Mouse (Mus musculus) left cerebral cortex, adult 2 months (tissue): ENCODE measurements at regions not wholly inside any gene's neighbourhood (a gene's known extent, or its start where the extent isn't known, plus 50 kb on each side); places are given as distances from the start of the nearest gene placed in this dataset.

Experiments used
- DNase-seq, 2 experiments: peaks; one replicate each; pipeline ENCODE4 v3.0.0; 2021 to 2022; ENCODE audit warnings: low spot score in 2 of 2, mixed read lengths in 1 of 2; ENCODE audit errors: extremely low spot score in 1 of 2
- H3K27ac ChIP-seq: fragments of 200-600 bp; 2 replicates; pipeline ENCODE4 v1.8.1; 2022
- H3K4me3 ChIP-seq: fragments of 200-600 bp; 2 replicates; pipeline ENCODE4 v1.8.1; 2022
- CTCF ChIP-seq: fragments of 200-600 bp; IDR thresholded peaks from 2 replicates; pipeline ENCODE4 v1.8.1; 2022; ENCODE audit warnings: antibody characterized with exemption, mild to moderate bottlenecking, moderate library complexity
- intact Hi-C: fragments of 180-260 bp; cut with DNase I; formaldehyde crosslinking; loops from one replicate; pipeline ENCODE4 v1.15.1; 2025

GRCm38 (mm10) chr12:106446876-106447532, 437.0 kb downstream of the Vrk1 start:
- Histone ChIP-seq H3K27ac (no peak overlapping the region), H3K4me3 (no peak overlapping the region)
- no peak for TF ChIP-seq CTCF
- no peak for DNase-seq
- intact Hi-C loops: no loop called here

DNA sequence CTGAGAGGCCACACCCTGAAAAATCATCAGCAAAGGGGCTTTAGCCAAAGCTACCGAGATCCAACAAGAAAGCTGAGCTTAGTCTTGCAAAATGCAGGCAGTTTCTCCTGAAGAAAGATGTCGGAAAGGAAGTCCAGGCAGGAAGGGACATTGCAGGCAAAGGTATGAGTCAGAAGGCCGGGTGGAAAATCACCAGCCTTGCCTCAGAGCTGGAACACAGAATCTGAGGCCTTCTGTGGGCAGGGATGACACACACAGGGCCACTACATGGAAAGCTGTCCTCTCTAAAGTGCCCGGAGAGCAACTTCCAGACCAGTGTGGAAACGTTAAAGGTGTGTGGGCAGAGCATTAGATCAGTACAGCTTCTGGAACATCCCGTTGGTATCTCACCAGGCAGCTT, 438.5 kb downstream of the Vrk1 start:
- TF ChIP-seq CTCF: no peak
- no peak overlapping the region for H3K4me3 ChIP-seq
- DNase-seq: no peak
- intact Hi-C loops: no loop called here
- H3K27ac ChIP-seq: no peak overlapping the region

DNA sequence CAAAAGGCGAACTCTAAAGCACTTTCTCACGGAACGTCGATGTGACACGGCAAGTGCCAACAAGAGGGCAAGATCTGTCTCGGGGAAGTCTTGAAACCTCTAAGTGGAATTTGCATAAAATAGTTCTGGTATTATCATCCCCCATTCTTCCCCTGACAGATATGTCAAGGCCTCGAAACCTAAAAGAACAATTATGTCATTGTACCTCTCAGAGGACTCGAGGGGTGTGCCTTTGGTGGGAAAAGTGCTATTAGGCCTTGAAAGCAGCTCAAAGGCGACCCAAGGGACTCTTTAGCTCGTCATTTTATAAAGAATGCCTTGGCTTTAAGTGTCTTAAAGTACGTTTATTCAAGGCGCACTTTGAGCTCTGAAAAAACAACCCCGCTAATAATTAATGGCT, 443.5 kb downstream of the Vrk1 start:
- intact Hi-C loops: no loop called here
- TF ChIP-seq CTCF: no peak
- no peak overlapping the region for H3K27ac ChIP-seq
- H3K4me3 ChIP-seq: no peak overlapping the region
- no peak for DNase-seq

- intact Hi-C loops: no loop called here
- H3K4me3 ChIP-seq: no peak overlapping the region
- no peak overlapping the region for H3K27ac ChIP-seq
- TF ChIP-seq CTCF: no peak
- no peak for DNase-seq
Measured at GRCm38 (mm10) chr12:106458215-106458614, 448.2 kb downstream of the Vrk1 start.

DNA sequence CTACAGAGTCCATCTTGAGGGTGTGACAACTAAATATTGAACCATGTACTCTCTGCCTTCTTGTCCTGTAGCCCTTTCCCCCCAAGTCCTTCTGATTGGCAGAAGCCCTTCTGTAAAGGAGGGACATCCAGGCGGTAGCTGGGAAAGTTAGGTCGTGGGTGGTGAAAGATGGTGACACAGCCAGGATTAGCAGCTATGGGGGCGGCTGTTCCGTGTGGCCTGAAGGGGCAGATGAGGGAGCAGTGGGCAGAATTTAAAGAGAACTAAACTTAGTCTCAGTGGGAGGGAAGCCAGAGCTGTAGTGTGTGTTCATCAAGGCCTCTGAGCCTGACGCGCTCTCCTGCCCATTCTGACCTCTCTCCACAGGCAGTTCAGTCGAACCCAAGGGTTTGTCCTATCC, 450.6 kb downstream of the Vrk1 start:
- H3K27ac ChIP-seq: no peak overlapping the region
- no peak for DNase-seq
- TF ChIP-seq CTCF: no peak
- intact Hi-C loops: no loop called here
- no peak overlapping the region for H3K4me3 ChIP-seq

DNA sequence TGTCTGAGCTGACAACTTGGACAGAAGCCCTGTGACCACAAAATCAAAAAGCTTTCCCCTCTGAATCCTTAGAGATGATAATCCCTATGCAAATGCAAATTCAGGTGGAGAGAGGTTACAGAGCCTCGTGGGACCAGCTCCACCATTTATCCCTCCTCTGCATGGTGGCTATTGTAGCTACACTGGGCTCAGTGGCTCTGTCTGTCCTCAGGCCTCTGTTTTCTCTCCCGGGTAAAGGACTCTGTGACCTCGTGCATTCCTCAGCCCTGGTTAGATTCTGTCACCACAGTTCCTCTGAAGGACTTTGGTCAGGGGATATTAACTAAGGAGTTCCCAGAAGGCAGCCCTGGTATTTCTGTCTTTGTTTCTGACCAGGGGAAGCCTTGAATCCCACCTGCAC, 452.3 kb downstream of the Vrk1 start:
- Histone ChIP-seq H3K27ac (no peak overlapping the region), H3K4me3 (no peak overlapping the region)
- DNase-seq: no peak
- no peak for TF ChIP-seq CTCF
- intact Hi-C loops: no loop called here

GRCm38 (mm10) chr12:106464701-106465100, 454.7 kb downstream of the Vrk1 start:
- no peak for DNase-seq
- intact Hi-C loops: no loop called here
- Histone ChIP-seq H3K27ac (no peak overlapping the region), H3K4me3 (no peak overlapping the region)
- no peak for TF ChIP-seq CTCF

DNA sequence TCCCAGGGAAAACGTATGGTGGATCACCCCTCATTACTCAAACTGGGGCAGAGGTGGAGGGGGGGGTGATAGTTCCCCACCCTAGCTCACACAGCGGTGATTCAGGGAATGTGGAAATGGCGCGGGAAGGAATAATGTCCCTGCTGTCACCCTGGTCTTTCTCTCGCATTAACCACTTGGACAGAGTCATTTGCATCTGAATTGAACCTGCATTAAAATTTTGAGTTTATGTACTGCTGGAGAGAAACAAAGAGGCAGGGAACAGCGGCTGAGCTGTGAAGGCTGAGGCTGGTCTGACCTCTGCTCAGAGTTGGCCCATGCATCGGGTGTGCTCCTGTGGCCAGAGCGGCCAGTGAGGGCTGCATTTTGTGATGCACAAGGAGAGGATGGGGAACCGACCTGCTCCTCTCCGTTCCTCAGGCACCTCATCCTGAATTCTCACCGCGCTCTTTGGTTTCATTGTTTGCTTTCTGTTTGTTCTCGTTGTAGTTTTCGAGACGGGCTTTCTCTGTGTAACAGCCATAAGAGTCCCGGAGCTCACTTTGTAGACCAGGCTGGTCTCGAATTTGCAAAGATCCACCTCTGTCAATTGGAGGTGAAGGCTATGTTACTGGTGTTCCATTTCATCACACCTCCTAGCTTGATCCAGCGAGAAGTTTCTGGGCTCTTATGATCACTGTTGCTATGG, 458.3 kb downstream of the Vrk1 start:
- intact Hi-C loops: no loop called here
- no peak overlapping the region for H3K27ac ChIP-seq
- no peak overlapping the region for H3K4me3 ChIP-seq
- DNase-seq: no peak
- TF ChIP-seq CTCF: no peak

DNA sequence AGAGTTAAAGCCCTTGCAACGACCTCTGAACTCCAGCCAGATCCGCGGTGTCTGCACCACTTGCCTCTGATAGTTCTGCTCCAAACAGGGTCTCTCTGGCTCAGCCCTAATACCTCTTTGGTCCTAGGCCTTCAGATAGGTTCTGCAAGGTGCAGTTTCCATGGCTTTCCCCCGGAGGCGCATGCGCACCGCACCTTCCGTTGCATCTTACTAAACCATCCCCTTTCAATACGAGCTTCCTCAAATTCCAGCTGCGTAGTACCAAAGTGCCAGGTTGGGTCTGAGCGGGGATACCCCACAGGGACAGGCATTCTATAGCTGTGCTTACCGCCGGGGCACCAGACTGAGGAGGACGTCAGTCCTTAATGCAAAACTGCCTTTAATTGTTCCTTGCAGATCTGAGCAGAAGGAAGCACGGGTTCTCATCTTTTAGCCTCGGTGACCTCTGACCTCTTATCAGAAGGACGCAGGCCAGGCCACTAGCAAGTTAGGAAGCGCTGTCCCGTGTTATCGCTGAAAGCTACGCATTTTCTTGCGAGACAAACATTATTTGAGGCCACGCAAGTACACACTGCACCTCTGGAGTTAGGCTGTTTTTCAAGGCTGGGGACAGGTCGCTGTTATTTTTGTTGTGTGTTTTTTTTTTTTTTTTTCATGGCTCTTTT, 464.6 kb downstream of the Vrk1 start:
- TF ChIP-seq CTCF: peak; percentile 28
- peak overlapping the region; percentile 20; the same call in 1 of the 2 replicates for H3K27ac ChIP-seq
- peak in 1 of 2 experiments; percentile 70 for DNase-seq
- intact Hi-C loops: loop anchor here (5.0 to 10.0 kb wide), 2 partner anchors 170 to 1528 kb away; partner anchors contain the start of gene Bcl11b
- H3K4me3 ChIP-seq: no peak overlapping the region

DNA sequence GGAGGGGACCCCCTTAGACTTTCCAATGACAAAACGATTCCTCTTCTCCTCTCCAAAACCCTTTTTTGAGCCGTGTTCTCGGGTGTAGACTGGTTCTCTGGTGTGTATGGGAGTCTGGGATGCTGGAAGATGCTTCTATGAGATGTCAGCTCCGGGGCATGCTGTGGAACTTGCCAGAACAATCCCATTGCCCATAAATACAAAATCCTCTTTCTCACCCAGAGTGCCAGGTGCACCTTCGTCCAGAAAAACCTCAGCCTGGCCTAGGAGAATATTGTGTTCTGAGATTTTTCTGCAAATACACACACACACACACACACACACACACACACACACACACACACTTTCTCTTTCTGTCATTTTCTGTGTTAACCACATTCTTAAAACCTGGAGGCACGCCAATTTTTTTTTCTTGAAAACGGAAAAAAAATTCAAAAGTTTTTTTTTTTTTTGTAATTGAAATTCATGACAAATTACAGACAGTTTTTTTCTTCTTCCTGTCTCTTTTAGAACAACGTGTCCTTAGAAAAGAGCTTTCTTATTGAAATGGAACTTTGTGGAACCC, 465.5 kb downstream of the Vrk1 start:
- intact Hi-C loops: loop anchor here (5.0 to 10.0 kb wide), 2 partner anchors 171 to 1527 kb away; partner anchors contain the start of gene Bcl11b
- no peak for DNase-seq
- Histone ChIP-seq H3K4me3 (no peak overlapping the region), H3K27ac (peak overlapping the region; percentile 19; the same call in 1 of the 2 replicates)
- no peak for TF ChIP-seq CTCF

- TF ChIP-seq CTCF: peak; percentile 22
- H3K27ac ChIP-seq: no peak overlapping the region
- no peak overlapping the region for H3K4me3 ChIP-seq
- intact Hi-C loops: loop anchor here (5.0 to 10.0 kb wide), 2 partner anchors 172 to 1525 kb away; partner anchors contain the start of gene Bcl11b
- DNase-seq: no peak
Measured at GRCm38 (mm10) chr12:106477040-106477665, 467.1 kb downstream of the Vrk1 start.
